Mouse (Mus musculus): ENCODE data around the gene Rnase12. TPM values are rescaled to one million over a fixed set of nuclear protein-coding genes. Genes with fewer than 3 reads are reported as not detected.
A peak's percentile ranks its signal among the peaks of the same experiment; 100 is the strongest.

Rnase12 gene
- total RNA-seq, 2 experiments from 2014 or later: not detected

DNA sequence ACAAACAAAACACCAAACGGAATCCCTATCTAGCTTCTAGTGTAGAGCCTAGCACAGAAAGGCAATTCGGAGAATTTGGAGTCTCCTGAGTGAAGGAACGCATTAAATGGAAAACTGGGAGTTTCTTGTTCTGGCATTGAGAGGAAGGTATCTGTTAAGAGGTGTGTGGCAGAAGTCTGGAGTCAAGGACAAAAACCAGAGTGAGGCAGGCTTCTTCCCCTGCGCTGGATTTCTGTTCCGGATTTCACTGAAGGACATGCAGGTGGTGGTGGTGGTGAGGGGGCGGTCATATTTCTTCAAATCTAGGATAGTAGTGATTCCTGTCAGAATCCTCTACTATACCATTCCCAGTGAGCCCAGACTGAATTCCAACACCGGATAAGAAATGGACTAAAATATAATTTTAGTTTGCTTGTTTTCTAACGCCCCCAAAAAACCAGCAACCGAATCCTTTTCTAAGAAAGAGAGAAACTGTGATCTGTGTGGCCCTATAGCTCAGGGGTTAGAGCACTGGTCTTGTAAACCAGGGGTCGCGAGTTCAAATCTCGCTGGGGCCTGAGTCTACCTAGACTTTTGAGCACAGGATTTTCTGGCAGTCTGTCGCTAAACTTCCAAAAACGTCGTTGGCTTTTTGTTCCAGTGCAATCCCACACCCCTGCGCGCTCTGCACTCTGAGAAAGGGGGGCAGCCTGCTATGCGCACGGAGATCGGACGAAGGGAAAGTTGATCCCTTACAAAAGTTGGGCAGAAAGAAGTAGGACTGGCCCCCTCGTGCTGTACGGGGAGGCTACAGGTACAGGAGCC, 30.9 kb upstream of the Rnase12 start:
- intact Hi-C loops (cut with DNase I): no loop called here
- peak; percentile 82 to 91 for DNase-seq (ENCODE audit: low spot score in 2 of 2)

DNA sequence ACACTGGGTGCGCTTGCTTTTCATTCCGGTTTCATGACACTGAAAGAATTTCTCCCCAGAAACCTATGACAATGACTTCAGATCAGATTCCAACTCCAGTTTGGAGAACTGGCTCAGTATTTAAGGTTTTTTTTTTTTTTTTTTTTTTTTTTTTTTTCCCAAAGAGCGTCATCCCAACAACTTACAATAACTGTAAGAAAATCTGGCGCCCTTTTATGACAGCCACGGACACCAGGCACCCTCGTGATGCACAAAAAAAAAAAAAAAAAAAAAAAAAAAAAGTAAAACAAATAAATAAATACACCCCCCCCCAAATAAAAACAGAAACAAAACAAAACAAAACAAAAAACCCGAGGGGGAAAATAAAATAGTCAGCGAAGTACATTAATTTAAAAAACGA, 30.3 kb upstream of the Rnase12 start:
- intact Hi-C loops (cut with DNase I): no loop called here
- DNase-seq (ENCODE audit: low spot score in 2 of 2): no peak

DNA sequence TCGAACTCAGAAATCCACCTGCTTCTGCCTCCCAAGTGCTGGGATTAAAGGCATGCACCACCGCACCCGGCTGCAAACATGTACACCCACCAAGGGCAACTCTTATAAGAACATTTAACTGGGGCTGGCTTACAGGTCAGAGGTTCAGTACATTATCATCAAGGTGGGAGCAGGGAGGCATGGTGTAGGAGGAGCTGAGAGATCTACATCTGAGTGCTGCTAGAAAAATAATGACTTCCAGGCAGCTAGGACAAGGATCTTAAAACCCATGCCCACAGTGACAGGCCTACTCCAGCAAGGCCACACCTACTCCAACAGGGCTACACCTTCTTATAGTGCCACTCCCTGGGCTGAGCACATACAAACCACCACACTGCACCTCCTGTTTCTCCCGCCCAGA, 28.4 kb upstream of the Rnase12 start:
- DNase-seq (ENCODE audit: low spot score in 2 of 2): no peak
- intact Hi-C loops (cut with DNase I): no loop called here

DNA sequence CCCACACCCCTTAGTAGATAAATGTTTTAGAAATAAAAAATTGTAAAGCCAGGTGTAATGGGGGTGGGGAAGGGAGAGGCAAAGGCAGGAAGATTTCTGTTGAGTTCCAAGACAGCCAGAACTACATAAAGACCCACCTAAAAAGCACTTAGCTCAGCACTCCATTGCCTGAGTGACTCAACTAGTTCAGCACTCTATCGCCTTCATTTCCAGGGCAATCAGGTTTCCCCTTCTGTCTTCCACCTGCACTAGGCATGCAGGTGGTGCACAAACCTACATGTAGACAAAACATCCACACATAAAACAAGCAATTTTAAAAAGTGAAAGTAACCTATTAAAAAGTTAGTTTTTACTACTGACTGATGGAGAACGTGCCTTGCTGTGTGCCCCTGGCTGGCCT, 27.6 kb upstream of the Rnase12 start:
- intact Hi-C loops (cut with DNase I): no loop called here
- DNase-seq (ENCODE audit: low spot score in 2 of 2): no peak

DNA sequence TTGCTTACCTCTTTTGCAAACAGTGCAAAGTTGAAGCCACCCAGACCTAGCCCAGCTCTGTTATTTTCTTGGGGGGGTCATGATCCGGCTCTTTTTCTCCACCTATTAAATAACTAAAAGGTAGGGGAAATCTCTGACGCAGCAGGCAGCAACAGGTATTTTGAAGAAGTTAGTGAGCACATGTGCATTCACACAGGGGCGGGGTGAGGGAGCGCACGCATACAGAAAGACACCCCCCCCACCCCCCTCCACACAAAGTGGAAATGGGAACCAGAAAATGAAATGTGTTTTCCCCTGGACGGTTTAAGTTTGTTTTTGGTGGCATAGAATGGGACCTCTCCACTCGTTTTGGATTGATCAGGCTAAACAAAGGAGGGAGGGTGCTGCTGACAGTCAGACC, 26.3 kb upstream of the Rnase12 start:
- DNase-seq (ENCODE audit: low spot score in 2 of 2): no peak
- intact Hi-C loops (cut with DNase I): no loop called here

DNA sequence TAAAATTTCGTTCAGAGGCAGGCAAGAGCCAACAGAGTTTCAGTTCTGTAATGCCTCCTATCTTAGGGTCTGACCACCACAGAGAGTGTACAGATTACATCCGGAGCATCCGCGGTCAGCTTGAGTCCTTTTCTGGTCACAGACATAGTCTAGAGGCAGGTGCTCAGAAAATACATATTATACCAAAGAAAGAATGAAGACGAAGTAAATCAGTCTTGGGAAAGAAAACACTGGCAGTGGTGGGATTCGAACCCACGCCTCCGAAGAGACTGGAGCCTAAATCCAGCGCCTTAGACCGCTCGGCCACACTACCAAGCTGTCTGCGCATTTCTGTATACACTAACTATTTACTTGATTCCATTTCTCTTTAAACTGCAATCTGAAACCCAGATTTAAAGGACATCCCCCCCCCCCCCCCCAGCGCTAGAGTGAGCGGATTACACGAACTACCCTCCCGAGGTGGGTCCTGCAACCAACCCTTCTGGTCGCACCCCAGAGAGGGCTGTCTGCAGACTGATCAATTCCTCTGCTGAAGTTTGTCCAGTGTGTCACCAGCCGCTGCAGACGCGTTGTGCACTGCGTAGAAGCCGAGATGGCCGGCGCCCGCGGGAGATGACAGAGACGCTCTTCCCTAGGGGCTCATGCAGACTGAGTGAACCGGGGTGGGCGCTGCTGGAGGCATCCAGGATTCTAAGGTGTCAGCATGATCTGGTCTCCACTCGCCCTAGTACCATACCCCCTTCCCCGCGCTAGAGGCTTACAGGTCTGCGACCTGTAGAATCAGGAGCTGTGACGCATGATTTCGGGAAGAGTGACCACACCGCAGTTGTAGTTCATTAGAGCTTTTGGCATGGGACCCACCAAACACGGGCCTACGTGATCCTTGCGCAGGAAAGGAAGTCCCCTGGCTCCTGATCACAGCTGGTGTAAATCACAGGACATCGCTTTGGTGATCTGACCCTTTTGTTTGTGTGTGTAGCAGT, 25.4 kb upstream of the Rnase12 start:
- peak in 1 of 2 experiments; percentile 71 for DNase-seq (ENCODE audit: low spot score in 2 of 2)
- intact Hi-C loops (cut with DNase I): no loop called here

DNA sequence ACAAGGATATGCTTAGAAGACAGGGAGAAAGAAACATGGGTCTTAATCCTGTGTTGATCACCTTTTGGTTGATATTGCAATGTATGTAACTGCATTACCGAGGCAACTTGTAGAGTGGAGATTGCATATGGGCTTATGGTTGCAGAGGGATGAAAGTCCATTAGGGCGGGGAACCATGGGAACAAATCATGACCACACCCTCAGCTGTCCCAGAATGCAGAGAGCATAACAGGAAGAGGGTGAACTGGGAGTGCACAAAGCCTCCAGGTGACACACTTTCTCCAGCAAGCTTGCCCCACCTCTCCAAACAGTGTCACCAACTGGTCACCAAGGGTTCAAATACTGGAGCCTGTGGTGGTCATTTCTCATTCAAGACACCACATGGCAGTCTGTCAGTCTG, 23.6 kb upstream of the Rnase12 start:
- intact Hi-C loops (cut with DNase I): no loop called here
- DNase-seq (ENCODE audit: low spot score in 2 of 2): no peak

DNA sequence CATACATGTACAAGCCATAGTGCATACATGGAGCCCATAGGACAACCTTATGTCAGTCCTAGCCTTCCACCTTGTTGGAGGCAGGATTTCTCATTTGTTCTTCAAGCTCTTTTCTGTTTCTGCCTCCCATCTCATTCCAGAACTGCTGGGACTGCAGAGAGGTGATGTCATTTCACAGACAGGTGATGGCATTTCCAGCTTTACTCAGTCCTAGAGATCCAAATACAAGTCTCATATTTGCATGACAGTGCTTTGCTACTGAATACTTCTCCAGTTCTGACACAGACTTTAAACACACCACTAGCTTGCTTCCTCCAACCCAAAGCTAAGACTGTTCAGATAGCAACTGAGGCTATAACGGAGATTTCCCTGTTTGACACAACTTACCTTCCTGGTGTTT, 21.7 kb upstream of the Rnase12 start:
- no peak for DNase-seq (ENCODE audit: low spot score in 2 of 2)
- intact Hi-C loops (cut with DNase I): no loop called here

DNA sequence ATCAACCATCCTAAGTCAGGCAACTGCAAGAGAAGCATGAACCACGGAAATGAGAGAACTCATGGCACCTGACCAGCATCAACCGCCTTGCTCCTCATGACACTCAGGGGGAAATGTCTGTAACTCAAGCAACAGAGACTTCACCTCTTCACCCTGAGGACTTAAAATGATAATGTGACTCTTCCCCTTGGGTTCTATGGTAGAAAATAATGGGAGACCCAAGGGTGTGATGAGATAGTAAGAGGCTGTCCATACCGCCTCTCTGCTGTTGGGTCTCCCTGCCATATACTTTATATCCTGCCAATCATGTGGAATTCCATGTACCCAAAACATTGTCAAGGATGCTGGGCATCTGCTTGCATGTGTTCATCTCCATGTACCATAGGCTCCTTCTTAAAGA, 16.9 kb upstream of the Rnase12 start, which contains the start of gene Olfr750:
Gene Olfr750 (minus strand): TSS at position 101 of the 400 bp plus-strand sequence.
- intact Hi-C loops (cut with DNase I): no loop called here
- DNase-seq (ENCODE audit: low spot score in 2 of 2): no peak

DNA sequence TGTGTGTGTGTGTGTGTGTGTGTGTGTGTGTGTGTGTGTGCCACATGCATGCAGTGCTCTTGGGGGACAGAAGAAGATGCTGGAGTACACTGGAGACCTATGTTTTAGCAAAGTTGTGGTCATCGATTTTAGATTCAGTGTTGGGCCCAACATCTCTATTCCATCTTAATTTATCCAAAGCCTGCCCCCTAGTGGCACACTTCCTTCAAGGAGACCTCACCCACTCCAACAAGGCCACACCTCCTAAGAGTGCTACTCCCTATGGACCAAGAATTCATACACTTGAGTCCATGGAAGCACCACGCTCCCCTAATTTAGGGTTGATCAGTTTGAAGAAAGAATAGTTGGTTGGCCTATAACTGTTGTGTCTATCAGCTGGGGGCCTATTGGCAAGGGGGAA, 12.2 kb upstream of the Rnase12 start:
- DNase-seq (ENCODE audit: low spot score in 2 of 2): no peak
- intact Hi-C loops (cut with DNase I): no loop called here

DNA sequence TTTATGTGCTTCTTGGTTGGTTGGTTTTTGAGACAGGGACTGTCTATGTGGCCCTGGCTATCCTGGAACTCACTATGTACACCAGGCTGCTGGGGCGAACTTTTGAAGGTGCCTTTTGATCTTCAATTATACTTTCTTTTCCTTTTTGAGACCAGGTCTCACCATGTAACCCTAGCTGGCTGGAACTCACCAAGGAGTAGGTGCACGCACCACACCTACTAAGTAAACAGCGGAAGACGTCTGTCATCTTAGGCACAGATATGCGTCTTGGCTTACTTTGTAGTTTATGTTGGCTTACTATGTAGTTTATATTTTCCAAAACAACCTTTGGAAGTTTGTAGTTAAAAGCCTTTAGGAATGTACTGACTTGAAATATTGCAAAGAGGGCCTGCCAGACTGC, 11.5 kb upstream of the Rnase12 start:
- no peak for DNase-seq (ENCODE audit: low spot score in 2 of 2)
- intact Hi-C loops (cut with DNase I): no loop called here

DNA sequence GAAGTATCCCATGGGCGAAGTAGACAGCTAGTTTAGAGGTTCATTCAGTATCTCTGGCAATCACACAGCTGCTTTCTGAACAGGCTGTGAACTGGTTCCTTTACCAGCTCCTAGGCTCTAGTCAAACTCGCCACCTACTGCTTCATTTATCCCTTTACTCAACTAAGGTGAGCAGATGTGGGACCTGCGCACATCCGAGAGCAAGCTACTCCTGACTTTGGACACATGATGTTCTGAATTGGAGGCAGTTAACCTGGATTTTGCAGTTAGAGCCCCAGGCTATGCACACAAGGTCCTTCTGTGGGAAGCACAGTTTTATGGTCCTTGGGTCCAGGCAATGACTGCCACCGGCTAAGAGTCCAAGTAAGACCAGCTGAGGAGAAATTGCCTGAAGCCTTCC, 3.3 kb upstream of the Rnase12 start:
- intact Hi-C loops (cut with DNase I): no loop called here
- no peak for DNase-seq (ENCODE audit: low spot score in 2 of 2)

DNA sequence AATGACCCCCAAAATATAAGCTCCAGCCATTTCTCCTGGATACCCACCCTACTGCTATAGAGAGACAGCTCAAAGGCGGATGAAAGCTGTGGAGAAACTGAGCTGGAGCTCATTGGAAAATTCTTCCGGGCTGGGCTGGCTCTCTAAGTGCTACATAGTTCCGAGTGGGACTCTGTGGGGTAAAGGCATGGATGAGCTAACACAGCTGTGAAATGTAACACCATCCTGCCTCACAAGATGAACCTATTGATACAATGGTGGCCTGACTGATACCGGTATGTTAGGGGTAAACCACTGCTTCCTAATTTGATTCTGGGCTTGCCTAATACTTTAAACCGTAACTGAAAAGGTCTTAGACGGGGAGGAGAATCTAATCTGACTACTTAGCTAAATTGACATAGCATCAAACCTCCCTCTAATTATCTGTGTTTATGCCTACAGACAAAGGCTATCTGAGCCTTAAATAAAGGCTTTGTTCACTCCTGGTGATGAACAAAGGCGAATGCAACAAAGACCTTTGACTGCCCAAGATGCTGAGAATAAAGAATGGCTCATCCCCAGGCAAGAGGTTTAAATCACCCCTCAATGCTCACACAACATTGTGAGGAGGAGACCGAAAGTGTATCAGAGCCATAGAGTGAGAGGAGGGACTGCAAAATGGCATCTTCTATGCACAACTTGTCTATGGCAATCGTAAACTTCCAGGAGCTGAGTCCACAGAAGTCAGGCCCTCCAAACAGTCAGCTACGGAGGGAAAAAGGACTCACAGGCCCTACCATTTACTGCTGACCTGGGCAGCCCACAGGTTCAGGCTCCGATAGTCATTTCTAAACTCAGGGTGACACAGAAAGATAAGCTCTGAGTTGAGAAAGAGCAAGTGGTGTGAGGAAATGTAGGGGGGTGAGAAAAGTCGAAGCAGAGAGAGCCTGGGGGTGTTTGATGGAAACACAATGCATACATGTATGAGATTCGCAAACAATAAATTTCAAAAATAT, 2.9 kb downstream of the Rnase12 start:
- no peak for DNase-seq (ENCODE audit: low spot score in 2 of 2)
- intact Hi-C loops (cut with DNase I): no loop called here

DNA sequence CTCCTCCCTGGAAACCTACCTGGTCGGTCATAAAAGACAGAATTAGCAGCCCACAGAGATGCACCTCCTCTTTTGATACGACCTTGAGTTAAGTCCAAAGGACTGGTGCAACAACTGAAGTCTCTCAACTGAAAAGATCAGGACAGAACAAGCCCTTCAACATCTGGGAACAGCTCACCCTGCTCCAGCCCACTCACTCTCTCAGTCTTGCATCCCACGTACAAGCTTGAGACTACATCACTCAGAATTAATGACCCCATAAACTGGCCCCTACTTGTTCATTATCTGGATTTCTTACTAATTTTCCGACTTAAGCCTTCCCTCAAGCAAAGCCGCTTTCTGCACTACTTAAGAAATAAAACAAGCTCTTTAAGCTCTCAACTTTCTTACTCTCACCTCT, 4.3 kb downstream of the Rnase12 start:
- intact Hi-C loops (cut with DNase I): no loop called here
- no peak for DNase-seq (ENCODE audit: low spot score in 2 of 2)

DNA sequence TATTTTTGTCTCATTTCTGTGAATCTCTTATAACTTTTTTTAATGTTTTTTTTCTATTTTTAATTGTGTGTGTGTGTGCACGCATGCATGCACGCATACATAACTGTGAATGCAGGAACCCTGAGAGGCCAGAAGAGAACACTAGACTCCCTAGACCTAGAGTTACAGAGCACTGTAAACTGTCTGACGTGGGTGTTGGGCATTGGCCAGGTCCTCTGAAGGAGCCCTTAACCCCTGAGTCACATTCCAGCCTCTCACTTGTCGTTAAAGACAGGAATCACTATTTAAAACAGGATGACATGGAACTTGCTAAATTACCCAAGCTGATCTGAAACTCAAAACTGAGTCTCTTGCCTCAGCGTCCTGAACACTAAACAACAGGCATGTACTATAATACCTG, 5.5 kb downstream of the Rnase12 start:
- no peak for DNase-seq (ENCODE audit: low spot score in 2 of 2)
- intact Hi-C loops (cut with DNase I): no loop called here

DNA sequence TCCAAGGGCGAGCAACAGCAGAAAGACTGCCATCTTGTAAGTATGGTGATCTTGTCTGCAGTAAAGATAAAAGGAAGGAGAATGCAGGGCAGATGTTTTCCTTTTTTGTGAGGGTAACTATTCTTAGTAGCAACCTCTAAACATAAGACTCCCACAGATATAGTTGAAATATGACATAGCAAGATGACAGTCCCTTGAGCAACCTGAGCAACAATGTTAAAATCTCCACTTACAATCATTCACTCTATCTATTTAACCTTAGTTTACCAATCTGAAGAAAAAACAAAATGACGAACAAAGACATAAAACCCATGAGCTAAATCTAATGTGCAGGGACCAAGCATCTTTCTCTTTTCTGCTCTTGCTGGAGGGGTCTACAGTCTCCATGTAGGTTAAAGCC, 7.4 kb downstream of the Rnase12 start, which contains the start of gene Rnase11:
Gene Rnase11 (minus strand): TSS at position 101 of the 400 bp plus-strand sequence.
- intact Hi-C loops (cut with DNase I): no loop called here
- no peak for DNase-seq (ENCODE audit: low spot score in 2 of 2)

DNA sequence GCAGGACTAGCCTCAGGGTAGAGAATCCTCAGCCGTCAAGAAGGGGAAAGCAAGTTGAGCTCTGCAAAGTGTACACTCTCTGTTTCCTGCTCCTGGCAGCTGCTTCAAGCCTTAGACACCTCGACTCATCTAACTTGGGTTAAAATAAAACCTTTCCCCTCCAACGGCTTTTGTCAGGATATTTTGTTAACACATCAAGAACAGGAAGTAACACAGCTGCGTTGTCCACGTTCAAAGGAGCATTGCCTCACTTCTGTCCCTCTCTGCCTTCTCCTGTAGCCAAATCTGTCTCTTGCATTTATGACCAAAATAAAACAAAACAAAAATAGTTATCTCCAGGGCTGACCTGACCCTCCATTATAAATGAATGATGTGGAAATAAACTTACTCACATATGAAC, 9.6 kb downstream of the Rnase12 start:
- DNase-seq (ENCODE audit: low spot score in 2 of 2): no peak
- intact Hi-C loops (cut with DNase I): no loop called here

DNA sequence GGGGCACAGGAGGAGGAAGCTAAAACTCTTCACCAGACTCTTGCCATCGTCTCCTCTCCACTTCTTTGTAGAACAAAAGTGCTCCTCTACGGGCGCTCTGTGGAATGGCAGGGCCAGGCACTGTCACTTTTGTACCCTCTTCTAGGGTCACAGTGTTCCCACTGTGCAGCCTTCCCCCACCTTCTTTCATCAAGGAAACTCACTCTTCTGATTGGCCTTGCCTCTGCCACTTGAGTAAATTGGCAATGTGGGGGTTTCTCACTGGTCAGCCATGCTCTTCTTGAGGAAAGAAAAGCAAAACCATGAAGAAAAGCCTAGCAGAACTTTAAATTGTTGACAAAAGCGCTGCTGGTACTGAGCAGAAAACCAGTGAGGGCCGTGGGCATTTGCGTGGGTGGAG, 15.7 kb downstream of the Rnase12 start, which contains the start of gene Rnase9:
Gene Rnase9 (minus strand): TSS at position 101 of the 400 bp plus-strand sequence.
- DNase-seq (ENCODE audit: low spot score in 2 of 2): no peak

DNA sequence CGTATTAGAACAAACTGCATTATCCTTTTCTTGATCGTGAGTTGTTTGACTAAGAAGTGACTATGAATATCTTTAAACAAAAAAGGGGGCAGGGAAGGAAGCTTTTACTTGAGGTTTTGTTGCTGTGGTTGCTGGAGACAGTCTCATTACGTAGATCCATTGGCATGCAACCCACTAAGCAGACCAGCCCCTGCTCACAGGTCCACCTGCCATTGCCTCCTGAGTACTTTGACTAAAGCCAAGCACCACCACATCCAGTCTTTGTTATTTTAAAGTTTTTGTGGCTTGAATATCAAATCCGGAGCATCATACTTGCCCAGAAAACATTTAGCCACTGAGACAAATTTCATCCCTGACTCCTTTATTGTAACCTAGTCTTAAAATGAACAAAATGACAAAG, 21.2 kb downstream of the Rnase12 start:
- intact Hi-C loops (cut with DNase I): no loop called here
- DNase-seq (ENCODE audit: low spot score in 2 of 2): no peak

More for the DNA sequence above, 15.7 kb downstream of the Rnase12 start, which contains the start of gene Rnase9:
- intact Hi-C loops (cut with DNase I): no loop called here
